Comparison of ENCODE assay signal across 8 mouse cellular contexts in genomic region chr2:120730639-120731166, GRCm38 (mm10).
A peak's percentile ranks its signal among the peaks of the same experiment; 100 is the strongest.
DNase-seq lines count a peak whose midpoint lies in the region; ATAC-seq and TF ChIP-seq lines count a peak whose summit lies in the region.

No protein-coding gene starts in this region.

- H3K79me2 ChIP-seq in MEL (ENCODE audit: control insufficient read depth, insufficient read depth, low read length, poor library complexity), result peaks cover 18% of the 10 kb centered on the region

- peak overlapping the region; percentile 65 for H3K4me3 ChIP-seq in kidney, embryonic 15.5 days (replicated peaks)
- H3K4me3 ChIP-seq in MEL (ENCODE audit: control insufficient read depth in 1 of 2, insufficient read depth in 1 of 2, low read depth in 2 of 2, low read length in 2 of 2), result peak overlapping the region; percentile 58 to 97
- peak overlapping the region; percentile 93 for H3K4me3 ChIP-seq in hindbrain, embryonic 13.5 days

- under 1% methylated on average over 49 of the region's 50 CpGs for WGBS in kidney, embryonic 15.5 days
- under 1% methylated on average over 50 of the region's 50 CpGs for WGBS in hindbrain, embryonic 13.5 days

- H3K4me2 ChIP-seq in kidney, embryonic 15.5 days, result peak overlapping the region; percentile 95
- peak overlapping the region; percentile 94 for H3K4me2 ChIP-seq in hindbrain, embryonic 13.5 days

- no peaks in the 10 kb centered on the region for H3K27me3 ChIP-seq in kidney, embryonic 15.5 days
- no peaks in the 10 kb centered on the region for H3K27me3 ChIP-seq in MEL (ENCODE audit: control insufficient read depth in 1 of 2, insufficient read depth in 2 of 2, low read length in 2 of 2)
- no peaks in the 10 kb centered on the region for H3K27me3 ChIP-seq in hindbrain, embryonic 13.5 days

- no peaks in the 10 kb centered on the region for H3K9me3 ChIP-seq in kidney, embryonic 15.5 days (replicated peaks)
- no peaks in the 10 kb centered on the region for H3K9me3 ChIP-seq in MEL (replicated peaks; ENCODE audit: insufficient read depth, low read length)
- H3K9me3 ChIP-seq in hindbrain, embryonic 13.5 days, result no peaks in the 10 kb centered on the region

- peak overlapping the region; percentile 84 for H3K9ac ChIP-seq in kidney, embryonic 15.5 days
- peak overlapping the region; percentile 93 for H3K9ac ChIP-seq in MEL (ENCODE audit: control insufficient read depth, low read depth, low read length, poor library complexity, severe bottlenecking)
- peak overlapping the region; percentile 96 for H3K9ac ChIP-seq in hindbrain, embryonic 13.5 days

- H3K27ac ChIP-seq in kidney, embryonic 15.5 days, result peak overlapping the region; percentile 93
- peak overlapping the region; percentile 90 for H3K27ac ChIP-seq in MEL (ENCODE audit: control insufficient read depth, low read depth, low read length)
- peak overlapping the region; percentile 91 for H3K27ac ChIP-seq in hindbrain, embryonic 13.5 days

- TF ChIP-seq POLR2A in MEL (IDR thresholded peaks at IDR 0.05; ENCODE audit: control insufficient read depth in 1 of 2, insufficient read depth in 1 of 2, low read depth in 1 of 2, low read length in 2 of 2, poor library complexity in 1 of 2), result no peak

- peaks cover 30% of the 10 kb centered on the region for H3K36me3 ChIP-seq in kidney, embryonic 15.5 days
- H3K36me3 ChIP-seq in MEL (ENCODE audit: control insufficient read depth in 1 of 2, insufficient read depth in 2 of 2, low read length in 2 of 2), result peaks cover 2 to 10% of the 10 kb centered on the region in 2 experiments; a peak in 3 of 4 replicates
- H3K36me3 ChIP-seq in hindbrain, embryonic 13.5 days, result peaks cover 28% of the 10 kb centered on the region

- no peak for DNase-seq in kidney, adult 8-10 months
- no peak for DNase-seq in MEL (ENCODE audit: low read depth, low spot score)
- DNase-seq in embryo, embryonic 11 days, result peak; percentile 41
- DNase-seq in lung, postnatal 14 days, result peak; percentile 30
- DNase-seq in spleen, postnatal 4 days (ENCODE audit: low spot score in 2 of 2), result peak; percentile 49 to 81
- DNase-seq in cerebellum, adult 8-10 months, result no peak

- no peak for TF ChIP-seq EP300 in MEL (IDR thresholded peaks at IDR 0.05; ENCODE audit: low read depth in 1 of 2, low read length in 2 of 2)

- peaks cover 29% of the 10 kb centered on the region for H3K4me1 ChIP-seq in kidney, embryonic 15.5 days
- peaks cover 5 to 21% of the 10 kb centered on the region in 2 experiments for H3K4me1 ChIP-seq in MEL (ENCODE audit: control insufficient read depth in 1 of 2, insufficient read depth in 2 of 2, low read length in 2 of 2)
- peaks cover 40% of the 10 kb centered on the region for H3K4me1 ChIP-seq in hindbrain, embryonic 13.5 days (replicated peaks)

- no peak; the same call in 1 of the 2 replicates for TF ChIP-seq RAD21 in MEL (IDR thresholded peaks at IDR 0.05; ENCODE audit: low read depth, low read length)

- ATAC-seq in kidney, embryonic 15.5 days (replicated peaks; ENCODE audit: low FRiP score), result peak; percentile 50; the same call in 1 of the 2 replicates
- peak; percentile 56 for ATAC-seq in hindbrain, embryonic 13.5 days (ENCODE audit: low FRiP score)

- TF ChIP-seq CTCF in MEL (IDR thresholded peaks at IDR 0.05 in 2 of 3, conservative IDR thresholded peaks at IDR 0.05 in 1 of 3; ENCODE audit: control insufficient read depth in 1 of 3, insufficient read depth in 1 of 3, low read depth in 2 of 3, low read length in 3 of 3, poor library complexity in 1 of 3, severe bottlenecking in 1 of 3), result no peak

TF ChIP-seq in MEL, 35 proteins besides CTCF, POLR2A, EP300 and RAD21:
- TF ChIP-seq USF1 (IDR thresholded peaks at IDR 0.05; ENCODE audit: low read depth, low read length) (no peak), E2F4 (IDR thresholded peaks at IDR 0.05; ENCODE audit: borderline replicate concordance, low read depth, low read length) (no peak)

Comparison
In these comparisons a context has a peak if more than half of its experiments do, and no peak if none do; other contexts are left out.
1. DNase-seq: peak in embryo, embryonic 11 days (single experiment), lung, postnatal 14 days (single experiment) and spleen, postnatal 4 days (2 of 2); none in kidney, adult 8-10 months (0 of 2), MEL (single experiment) and cerebellum, adult 8-10 months (single experiment).
2. Peak in every context shown above with its lines, with median percentiles within 50 percentile points of each other: H3K27ac ChIP-seq, H3K4me3 ChIP-seq and H3K9ac ChIP-seq.